Mouse (Mus musculus) stomach, postnatal 0 days (tissue): ENCODE results near the gene Xylb.

Experiments
- CTCF ChIP-seq: IDR thresholded peaks from 2 replicates; pipeline ENCODE4 v1.5.1; 2016; ENCODE audit warnings: antibody characterized with exemption, low read depth, mild to moderate bottlenecking, moderate library complexity
- EP300 ChIP-seq: optimal IDR thresholded peaks from 2 replicates; pipeline ENCODE3; 2016; ENCODE audit warnings: antibody characterized with exemption

DNA sequence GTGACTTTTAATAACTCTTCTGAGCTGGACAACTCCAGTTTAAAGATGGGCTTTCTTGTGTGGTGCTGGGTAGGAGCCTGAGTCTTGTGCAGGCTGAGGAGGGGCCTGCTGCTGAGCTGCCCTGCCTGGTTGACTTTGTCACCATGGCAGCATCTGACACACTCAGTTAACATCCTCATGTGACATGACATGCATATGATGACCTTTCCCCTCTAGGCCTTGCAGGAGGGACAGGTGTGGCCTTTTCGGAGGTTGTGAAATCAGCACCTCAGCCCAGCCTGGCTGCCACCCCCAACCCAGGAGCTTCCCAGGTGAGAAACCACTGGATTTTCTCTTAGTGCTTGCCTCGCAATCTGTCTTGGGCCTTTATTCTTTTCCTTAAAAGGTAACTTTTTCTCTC is 33.0 kb downstream of the Xylb start:
- TF ChIP-seq CTCF = no peak
- no peak for TF ChIP-seq EP300
